Mouse (Mus musculus): ENCODE data around the gene Ang.

GRCm38 (mm10) chr14:51095736-51096524, 5.0 kb downstream of the Ang start:
- no peak for TF ChIP-seq CTCF (IDR thresholded peaks at IDR 0.05 in 2 of 3, conservative IDR thresholded peaks at IDR 0.05 in 1 of 3; ENCODE audit: control insufficient read depth in 1 of 3, insufficient read depth in 1 of 3, low read depth in 2 of 3, low read length in 3 of 3, poor library complexity in 1 of 3, severe bottlenecking in 1 of 3)
- TF ChIP-seq RCOR1 (IDR thresholded peaks at IDR 0.05; ENCODE audit: low read depth, low read length): no peak
- no peak for TF ChIP-seq ZKSCAN1 (IDR thresholded peaks at IDR 0.05; ENCODE audit: low read depth, low read length)
- TF ChIP-seq GABPA (IDR thresholded peaks at IDR 0.05; ENCODE audit: low read depth, low read length): no peak
